Mouse (Mus musculus) gonadal fat pad, adult 2 months (tissue): Measurements from ENCODE around the gene Rbbp6. TPM values are rescaled to one million over a fixed set of nuclear protein-coding genes. Genes with fewer than 3 reads are reported as not detected.

ENCODE experiments used
- DNase-seq: peaks from one replicate; pipeline ENCODE4 v3.0.0-alpha.2; 2012; ENCODE audit warnings: low read depth
- polyA plus RNA-seq: library from polyadenylated mRNA; depleted of rRNA; stranded (reverse); fragments of >200 nt; gene quantifications from 2 replicates; pipeline ENCODE4 v1.2.3, GENCODE M21; 2012; rRNA removed

Rbbp6 gene
- polyA plus RNA-seq, 1 experiment: 10.9 TPM

GRCm38 (mm10) chr7:123046473-123047091 is 81.1 kb downstream of the Rbbp6 start:
- DNase-seq: peak; percentile 9

Other genes starting within 250 kb of the Rbbp6 start
- 46.5 and 52.2 TPM in 2 replicates for gene Tnrc6a, start 158.2 kb downstream of the Rbbp6 start, polyA plus RNA-seq
- gene Slc5a11, start 249.1 kb downstream of the Rbbp6 start, polyA plus RNA-seq: 0.28 and 8.5 TPM in 2 replicates